Mouse (Mus musculus) embryo, embryonic 10.5 days (tissue): Measurements from ENCODE around the gene Gpr83.
"Not testable (repeated sequence)": the region's sequence is repeated elsewhere in the genome, so short reads cannot be mapped to it uniquely, and the experiment has no call there.

Source experiments
- DNase-seq: peaks from one replicate; pipeline ENCODE4 v3.0.0-alpha.2; 2015; ENCODE audit warnings: low spot score

Gene Gpr83

GRCm38 (mm10) chr9:14868326-14868725, 8.3 kb downstream of the Gpr83 start:
- no peak for DNase-seq

- no peak for DNase-seq
Observed at GRCm38 (mm10) chr9:14870377-14870776, 10.4 kb downstream of the Gpr83 start.

- no peak for DNase-seq
Observed at GRCm38 (mm10) chr9:14870802-14871201, 10.8 kb downstream of the Gpr83 start.

- no peak for DNase-seq
Observed at GRCm38 (mm10) chr9:14871536-14871935, 11.5 kb downstream of the Gpr83 start.

- DNase-seq = peak; percentile 54
Observed at GRCm38 (mm10) chr9:14872181-14872930, 12.3 kb downstream of the Gpr83 start.

- DNase-seq = no peak
Observed at GRCm38 (mm10) chr9:14875743-14876507, 15.9 kb downstream of the Gpr83 start.

GRCm38 (mm10) chr9:14876566-14876965, 16.6 kb downstream of the Gpr83 start:
- not testable (repeated sequence) for DNase-seq

- DNase-seq = no peak
Observed at GRCm38 (mm10) chr9:14884641-14885040, 24.6 kb downstream of the Gpr83 start.

- no peak for DNase-seq
Observed at GRCm38 (mm10) chr9:14885151-14885550, 25.1 kb downstream of the Gpr83 start.

- no peak for DNase-seq
Observed at GRCm38 (mm10) chr9:14885954-14886353, 25.9 kb downstream of the Gpr83 start.

GRCm38 (mm10) chr9:14887787-14888382, 27.9 kb downstream of the Gpr83 start:
- no peak for DNase-seq

GRCm38 (mm10) chr9:14888671-14889070, 28.7 kb downstream of the Gpr83 start:
- no peak for DNase-seq

GRCm38 (mm10) chr9:14890699-14891098, 30.7 kb downstream of the Gpr83 start:
- DNase-seq = no peak

- no peak for DNase-seq
Observed at GRCm38 (mm10) chr9:14891891-14892290, 31.9 kb downstream of the Gpr83 start.

- no peak for DNase-seq
Observed at GRCm38 (mm10) chr9:14893388-14893787, 33.4 kb downstream of the Gpr83 start.

- no peak for DNase-seq
Observed at GRCm38 (mm10) chr9:14894628-14895027, 34.6 kb downstream of the Gpr83 start.

GRCm38 (mm10) chr9:14895237-14895835, 35.3 kb downstream of the Gpr83 start:
- DNase-seq = no peak

- no peak for DNase-seq
Observed at GRCm38 (mm10) chr9:14897102-14897501, 37.1 kb downstream of the Gpr83 start.

GRCm38 (mm10) chr9:14901757-14902156, 41.7 kb downstream of the Gpr83 start:
- no peak for DNase-seq

GRCm38 (mm10) chr9:14902416-14902815, 42.4 kb downstream of the Gpr83 start:
- no peak for DNase-seq

- DNase-seq = no peak
Observed at GRCm38 (mm10) chr9:14903006-14903405, 43.0 kb downstream of the Gpr83 start.

- no peak for DNase-seq
Observed at GRCm38 (mm10) chr9:14903581-14904378, 43.8 kb downstream of the Gpr83 start, which contains the start of gene Izumo1r. Gene Izumo1r (minus strand): TSS chr9:14903949.
